Mouse (Mus musculus) layer of hippocampus, adult 2 months (tissue): Measurements from ENCODE around the gene 3110040M04Rik. TPM values are rescaled to one million over a fixed set of nuclear protein-coding genes. Genes with fewer than 3 reads are reported as not detected.
A peak's percentile ranks its signal among the peaks of the same experiment; 100 is the strongest.

Experiments used
- DNase-seq, 2 experiments: peaks; one replicate each; pipeline ENCODE4 v3.0.0; 2022; ENCODE audit warnings: low spot score in 2 of 2
- H3K27ac ChIP-seq: fragments of 200-600 bp; 2 replicates; pipeline ENCODE4 v1.8.1; 2022
- H3K4me3 ChIP-seq: fragments of 200-600 bp; 2 replicates; pipeline ENCODE4 v1.8.1; 2022; ENCODE audit warnings: mild to moderate bottlenecking
- CTCF ChIP-seq: fragments of 200-600 bp; conservative IDR thresholded peaks from 2 replicates; pipeline ENCODE4 v1.8.1; 2022; ENCODE audit warnings: antibody characterized with exemption, mild to moderate bottlenecking, moderate library complexity
- total RNA-seq, 2 experiments: library from RNA; stranded (reverse); gene quantifications; 2 replicates each; pipeline ENCODE4 v1.2.3; 2021

3110040M04Rik gene
- total RNA-seq, 2 experiments from 2014 or later, result not detected

DNA sequence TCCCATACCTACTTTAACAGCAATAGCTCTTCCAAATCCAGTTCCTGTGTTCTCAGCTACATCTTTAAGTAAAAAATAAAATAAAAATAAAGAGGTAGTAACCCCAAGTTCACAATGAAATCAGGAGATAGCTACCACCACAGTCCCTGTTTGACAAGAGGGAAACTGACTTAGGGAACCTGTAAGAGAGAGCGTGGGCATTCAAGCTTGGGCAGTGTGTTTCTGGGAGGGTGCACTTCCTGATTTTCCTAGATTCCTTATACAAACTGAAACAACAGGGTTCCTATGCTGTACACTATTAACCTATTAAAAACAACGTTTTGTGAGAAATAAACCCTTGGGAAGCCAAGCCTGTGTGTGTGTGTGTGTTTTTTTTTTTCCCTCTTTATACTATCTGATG lies 10.9 kb downstream of the 3110040M04Rik start:
- H3K4me3 ChIP-seq, result no peak overlapping the region
- DNase-seq, result no peak
- no peak overlapping the region for H3K27ac ChIP-seq
- TF ChIP-seq CTCF, result no peak

GRCm38 (mm10) chr1:151215985-151216384 lies 12.1 kb downstream of the 3110040M04Rik start:
- Histone ChIP-seq H3K4me3 (no peak overlapping the region), H3K27ac (no peak overlapping the region)
- no peak for TF ChIP-seq CTCF
- DNase-seq, result no peak

DNA sequence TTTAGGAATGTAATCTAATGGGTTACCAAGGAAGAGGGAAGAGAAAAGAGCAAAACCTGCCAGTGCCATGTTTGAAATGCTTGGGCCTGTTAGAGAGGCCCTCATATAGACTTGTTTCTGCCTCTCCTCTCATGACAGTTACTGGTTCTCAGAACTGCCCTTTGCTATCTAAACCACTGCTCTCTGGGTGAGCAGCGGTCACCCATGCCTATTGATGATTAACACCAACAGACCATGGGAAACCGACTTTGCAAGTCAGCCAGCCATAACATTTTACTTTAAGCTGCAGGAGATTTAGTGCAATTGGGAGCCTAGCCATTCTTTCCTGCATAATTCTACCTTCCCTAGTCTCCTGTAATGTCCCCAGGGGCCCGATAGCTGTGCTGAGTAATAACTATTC lies 12.5 kb downstream of the 3110040M04Rik start:
- TF ChIP-seq CTCF, result no peak
- no peak for DNase-seq
- no peak overlapping the region for H3K27ac ChIP-seq

GRCm38 (mm10) chr1:151219045-151219444 lies 15.1 kb downstream of the 3110040M04Rik start:
- H3K27ac ChIP-seq, result no peak overlapping the region
- no peak overlapping the region for H3K4me3 ChIP-seq
- TF ChIP-seq CTCF, result no peak
- no peak for DNase-seq

More for the DNA sequence above, 12.5 kb downstream of the 3110040M04Rik start:
- H3K4me3 ChIP-seq, result no peak overlapping the region

DNA sequence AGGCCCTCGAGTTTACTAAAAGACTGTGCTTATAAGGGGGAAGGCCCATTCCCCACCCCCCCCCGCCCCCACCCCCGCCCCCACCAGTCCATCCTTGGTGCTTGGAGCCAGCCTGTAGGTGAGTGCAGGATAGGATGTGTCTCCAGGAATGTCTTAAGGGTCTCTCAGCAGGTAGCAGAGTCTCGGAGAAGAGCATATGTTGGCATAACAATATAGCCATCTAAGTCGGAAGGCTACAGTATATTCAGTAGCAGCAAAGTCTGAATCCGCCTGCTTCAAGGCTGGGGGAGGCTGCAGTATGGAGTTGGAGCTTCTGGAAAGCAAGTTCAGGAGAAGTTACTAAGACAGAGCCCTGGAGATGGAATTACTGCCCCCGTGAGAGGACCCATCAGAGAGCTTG lies 16.2 kb downstream of the 3110040M04Rik start:
- no peak for TF ChIP-seq CTCF
- no peak for DNase-seq
- H3K27ac ChIP-seq, result no peak overlapping the region
- H3K4me3 ChIP-seq, result no peak overlapping the region

GRCm38 (mm10) chr1:151222561-151223267 lies 18.8 kb downstream of the 3110040M04Rik start:
- H3K27ac ChIP-seq, result no peak overlapping the region
- 0 out of 2 replicates have a peak, but pooled peaks have one; percentile 3 for TF ChIP-seq CTCF
- no peak overlapping the region for H3K4me3 ChIP-seq
- DNase-seq, result no peak

GRCm38 (mm10) chr1:151223377-151223776 lies 19.5 kb downstream of the 3110040M04Rik start:
- no peak for DNase-seq
- H3K4me3 ChIP-seq, result no peak overlapping the region
- TF ChIP-seq CTCF, result no peak
- no peak overlapping the region for H3K27ac ChIP-seq

GRCm38 (mm10) chr1:151224536-151224935 lies 20.6 kb downstream of the 3110040M04Rik start:
- no peak overlapping the region for H3K4me3 ChIP-seq
- no peak overlapping the region for H3K27ac ChIP-seq
- TF ChIP-seq CTCF, result no peak
- DNase-seq, result no peak

DNA sequence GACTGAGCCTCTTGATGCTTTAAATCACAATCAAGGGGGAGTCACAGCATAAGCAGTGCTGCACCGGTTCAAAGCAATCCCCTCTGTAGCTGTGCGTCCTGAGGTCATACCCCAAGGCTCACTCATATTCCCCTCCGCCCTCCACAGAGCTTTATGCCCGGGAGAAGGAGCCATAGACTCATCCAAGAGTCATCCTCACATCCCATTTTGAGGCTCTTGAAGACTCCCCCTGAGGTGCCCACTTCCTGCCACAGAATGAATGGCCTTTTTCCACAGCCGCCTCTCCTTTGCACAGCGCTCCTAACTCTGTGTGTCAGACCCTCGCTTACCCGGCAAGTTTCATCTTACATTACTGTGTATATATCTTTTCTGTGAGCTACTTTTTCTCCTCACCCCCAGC lies 23.6 kb downstream of the 3110040M04Rik start:
- no peak for TF ChIP-seq CTCF
- Histone ChIP-seq H3K27ac (no peak overlapping the region), H3K4me3 (no peak overlapping the region)
- DNase-seq, result no peak

DNA sequence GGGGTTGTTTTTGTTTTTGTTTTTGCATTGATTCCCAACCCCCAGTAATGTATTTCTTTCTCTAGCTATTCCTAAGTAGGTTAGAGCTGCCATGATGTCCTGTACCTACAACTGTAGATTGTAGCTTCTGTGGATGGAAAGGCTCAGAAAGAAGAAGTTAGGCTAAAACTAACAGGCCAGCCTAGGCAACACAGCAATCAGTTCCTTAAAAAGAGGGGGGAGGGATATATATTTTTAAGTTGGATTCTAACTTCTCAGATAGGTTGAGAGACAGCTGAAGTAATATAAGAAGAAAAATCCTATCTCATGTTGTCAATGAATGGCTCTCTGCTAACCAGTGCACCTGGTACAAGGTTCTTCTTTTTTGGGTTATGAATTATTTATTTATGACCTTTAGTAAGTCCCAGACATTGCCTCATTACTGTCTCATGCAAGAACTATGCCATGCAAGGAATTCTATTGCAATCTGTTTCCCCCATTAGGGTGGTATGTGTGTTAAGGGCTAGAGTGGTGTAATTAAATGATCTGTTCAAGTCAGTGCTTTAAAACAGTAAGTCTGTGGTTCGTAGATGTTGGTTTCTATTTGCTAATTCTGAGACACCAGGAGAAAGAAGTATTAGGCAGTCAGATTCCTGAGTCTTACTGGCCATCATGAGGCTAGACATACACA lies 24.5 kb downstream of the 3110040M04Rik start:
- DNase-seq, result no peak
- Histone ChIP-seq H3K27ac (no peak overlapping the region), H3K4me3 (no peak overlapping the region)
- no peak for TF ChIP-seq CTCF

- H3K27ac ChIP-seq, result no peak overlapping the region
- no peak for DNase-seq
- H3K4me3 ChIP-seq, result no peak overlapping the region
- TF ChIP-seq CTCF, result no peak
Observed at GRCm38 (mm10) chr1:151232346-151232745, 28.4 kb downstream of the 3110040M04Rik start.

GRCm38 (mm10) chr1:151233756-151234155 lies 29.8 kb downstream of the 3110040M04Rik start:
- Histone ChIP-seq H3K27ac (no peak overlapping the region), H3K4me3 (no peak overlapping the region)
- TF ChIP-seq CTCF, result no peak
- no peak for DNase-seq

DNA sequence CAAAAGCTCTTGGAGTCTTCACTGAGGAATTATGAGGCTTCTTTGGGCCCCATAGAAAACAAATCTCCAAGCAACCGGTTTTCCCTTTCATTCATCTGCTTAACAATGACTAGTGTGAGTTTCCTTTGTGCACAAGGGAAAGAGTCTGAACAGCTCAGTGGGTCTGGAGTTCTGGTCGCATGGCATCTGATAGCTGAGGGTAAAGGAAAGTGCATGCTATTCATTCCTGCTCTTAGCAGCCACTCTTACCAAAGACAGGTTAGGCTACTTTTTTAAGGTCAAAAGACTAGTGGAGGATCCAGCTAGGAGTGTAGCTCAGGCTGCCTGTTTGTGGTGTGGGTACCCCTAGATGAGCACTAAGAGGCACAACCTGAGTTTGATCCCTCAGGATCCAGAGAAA lies 31.7 kb downstream of the 3110040M04Rik start:
- no peak for TF ChIP-seq CTCF
- no peak overlapping the region; the same call in 1 of the 2 replicates for H3K27ac ChIP-seq
- no peak overlapping the region for H3K4me3 ChIP-seq
- DNase-seq, result no peak
